14 mouse cellular contexts compared by ENCODE assay signal in genomic region chr10:77182804-77183331, GRCm38 (mm10). TPM values are rescaled to one million over a fixed set of nuclear protein-coding genes. Genes with fewer than 3 reads are reported as not detected.
A peak's percentile ranks its signal among the peaks of the same experiment; 100 is the strongest.
DNase-seq lines count a peak whose midpoint lies in the region; ATAC-seq and TF ChIP-seq lines count a peak whose summit lies in the region.
"Had no signal": no experiment of that assay in that cellular context is flagged by ENCODE, and none has a peak within 500 bp of the region (broad histone marks: within the 10 kb centered on the region; RNA-seq: fewer than 3 reads in every experiment).

No protein-coding gene starts in this region.

- 66% methylated on average over 3 of the region's 3 CpGs for WGBS in heart, embryonic 14.5 days
- WGBS in embryonic facial prominence, embryonic 14.5 days = 62% methylated on average over 3 of the region's 3 CpGs
- 66% methylated on average over 3 of the region's 3 CpGs for WGBS in stomach, postnatal 0 days

- peaks cover 11 to 12% of the 10 kb centered on the region in 2 experiments for H3K4me1 ChIP-seq in heart, embryonic 14.5 days (ENCODE audit: control insufficient read depth in 2 of 2, insufficient read depth in 2 of 2, low read length in 2 of 2)
- peaks cover 27% of the 10 kb centered on the region for H3K4me1 ChIP-seq in megakaryocyte, embryonic 14.5 days
- H3K4me1 ChIP-seq in embryonic facial prominence, embryonic 14.5 days (ENCODE audit: control insufficient read depth, insufficient read depth, low read length) = no peaks in the 10 kb centered on the region
- no peaks in the 10 kb centered on the region for H3K4me1 ChIP-seq in stomach, postnatal 0 days (replicated peaks; ENCODE audit: control insufficient read depth, insufficient read depth)
- H3K4me1 ChIP-seq: forebrain, embryonic 15.5 days; hindbrain, embryonic 15.5 days; neural tube, embryonic 13.5 days had no signal

- H3K9me3 ChIP-seq in heart, embryonic 14.5 days (ENCODE audit: control insufficient read depth, low read length) = no peaks in the 10 kb centered on the region
- H3K9me3 ChIP-seq in megakaryocyte, embryonic 14.5 days = peaks cover 9% of the 10 kb centered on the region
- H3K9me3 ChIP-seq in embryonic facial prominence, embryonic 14.5 days (ENCODE audit: control insufficient read depth, low read length) = no peaks in the 10 kb centered on the region
- H3K9me3 ChIP-seq in stomach, postnatal 0 days (ENCODE audit: control insufficient read depth, low read length) = no peaks in the 10 kb centered on the region
- H3K9me3 ChIP-seq: forebrain, embryonic 15.5 days; hindbrain, embryonic 15.5 days; neural tube, embryonic 13.5 days had no signal

- no peak for TF ChIP-seq CTCF in stomach, postnatal 0 days (IDR thresholded peaks at IDR 0.05; ENCODE audit: low read depth)

- no peak overlapping the region for H3K4me3 ChIP-seq in heart, embryonic 14.5 days (ENCODE audit: control insufficient read depth in 1 of 2, insufficient read depth in 1 of 2, low read depth in 1 of 2, low read length in 2 of 2)
- H3K4me3 ChIP-seq in megakaryocyte, embryonic 14.5 days (replicated peaks) = peak overlapping the region; percentile 71
- H3K4me3 ChIP-seq in embryonic facial prominence, embryonic 14.5 days (ENCODE audit: low read depth, low read length) = no peak overlapping the region
- no peak overlapping the region for H3K4me3 ChIP-seq in stomach, postnatal 0 days (ENCODE audit: low read depth, low read length)
- H3K4me3 ChIP-seq: forebrain, embryonic 15.5 days; hindbrain, embryonic 15.5 days; layer of hippocampus, adult 2 months; neural tube, embryonic 13.5 days had no signal

- intact Hi-C loops in heart, postnatal 10 days (cut with DNase I) = no loop called here
- intact Hi-C loops in left cerebral cortex, postnatal 10 days (cut with DNase I) = no loop called here

- no peak overlapping the region for H3K9ac ChIP-seq in heart, embryonic 14.5 days (ENCODE audit: low read length)
- no peak overlapping the region for H3K9ac ChIP-seq in embryonic facial prominence, embryonic 14.5 days (ENCODE audit: low read depth, low read length)
- H3K9ac ChIP-seq in stomach, postnatal 0 days (ENCODE audit: low read length) = no peak overlapping the region
- H3K9ac ChIP-seq: forebrain, embryonic 15.5 days; hindbrain, embryonic 15.5 days; neural tube, embryonic 13.5 days had no signal

- no peaks in the 10 kb centered on the region for H3K27me3 ChIP-seq in heart, embryonic 14.5 days (ENCODE audit: control insufficient read depth, insufficient read depth, low read length)
- H3K27me3 ChIP-seq in megakaryocyte, embryonic 14.5 days (replicated peaks) = no peaks in the 10 kb centered on the region
- H3K27me3 ChIP-seq in embryonic facial prominence, embryonic 14.5 days (replicated peaks; ENCODE audit: control insufficient read depth, insufficient read depth, low read length) = no peaks in the 10 kb centered on the region
- no peaks in the 10 kb centered on the region for H3K27me3 ChIP-seq in stomach, postnatal 0 days (ENCODE audit: control insufficient read depth, insufficient read depth, low read length)
- H3K27me3 ChIP-seq: forebrain, embryonic 15.5 days; hindbrain, embryonic 15.5 days; neural tube, embryonic 13.5 days had no signal

- H3K27ac ChIP-seq in heart, embryonic 14.5 days (replicated peaks in 1 of 2; ENCODE audit: control insufficient read depth in 1 of 2, insufficient read depth in 1 of 2, low read depth in 2 of 2, low read length in 2 of 2) = peak overlapping the region; percentile 38 to 57; a peak in 3 of 4 replicates
- no peak overlapping the region for H3K27ac ChIP-seq in embryonic facial prominence, embryonic 14.5 days (replicated peaks; ENCODE audit: low read depth, low read length)
- no peak overlapping the region for H3K27ac ChIP-seq in stomach, postnatal 0 days (replicated peaks)
- H3K27ac ChIP-seq: forebrain, embryonic 15.5 days; hindbrain, embryonic 15.5 days; layer of hippocampus, adult 2 months; neural tube, embryonic 13.5 days had no signal

- ATAC-seq in heart, embryonic 14.5 days (ENCODE audit: insufficient number of reproducible peaks, insufficient read depth, low FRiP score, low read depth) = peak; percentile 66; the same call in 1 of the 2 replicates
- ATAC-seq in megakaryocyte, adult 5-6 weeks (ENCODE audit: poor library complexity, severe bottlenecking) = no peak
- 0 out of 2 replicates have a peak, but pooled peaks have one; percentile 55 for ATAC-seq in embryonic facial prominence, embryonic 14.5 days (ENCODE audit: low read depth)
- 0 out of 2 replicates have a peak, but pooled peaks have one; percentile 26 for ATAC-seq in stomach, postnatal 0 days (ENCODE audit: low FRiP score, low TSS enrichment)
- ATAC-seq: forebrain, embryonic 15.5 days had no signal

- no peaks in the 10 kb centered on the region for H3K36me3 ChIP-seq in heart, embryonic 14.5 days (ENCODE audit: control insufficient read depth, insufficient read depth, low read length)
- peaks cover 8% of the 10 kb centered on the region for H3K36me3 ChIP-seq in megakaryocyte, embryonic 14.5 days (replicated peaks; ENCODE audit: low read length)
- H3K36me3 ChIP-seq in embryonic facial prominence, embryonic 14.5 days (ENCODE audit: control insufficient read depth, insufficient read depth, low read length) = no peaks in the 10 kb centered on the region
- no peaks in the 10 kb centered on the region for H3K36me3 ChIP-seq in stomach, postnatal 0 days (ENCODE audit: control insufficient read depth, insufficient read depth, low read length)
- H3K36me3 ChIP-seq: forebrain, embryonic 15.5 days; hindbrain, embryonic 15.5 days; neural tube, embryonic 13.5 days had no signal

- DNase-seq in heart, postnatal 10 days = no peak
- no peak for DNase-seq in embryonic facial prominence, embryonic 14.5 days (ENCODE audit: low spot score)
- no peak for DNase-seq in stomach, postnatal 0 days (ENCODE audit: low spot score)
- no peak for DNase-seq in layer of hippocampus, adult 9-11 months
- no peak for DNase-seq in left cerebral cortex, postnatal 10 days (ENCODE audit: extremely low spot score in 1 of 2, low spot score in 2 of 2)
- DNase-seq: cerebellum, postnatal 36 days; right cerebral cortex, postnatal 4 days had no signal

- H3K4me2 ChIP-seq in heart, embryonic 14.5 days (ENCODE audit: low read length) = no peak overlapping the region
- H3K4me2 ChIP-seq in embryonic facial prominence, embryonic 14.5 days (ENCODE audit: low read depth, low read length) = no peak overlapping the region
- H3K4me2 ChIP-seq in stomach, postnatal 0 days (replicated peaks; ENCODE audit: low read depth) = no peak overlapping the region
- H3K4me2 ChIP-seq: forebrain, embryonic 15.5 days; hindbrain, embryonic 15.5 days; neural tube, embryonic 13.5 days had no signal

- TF ChIP-seq EP300 in stomach, postnatal 0 days (optimal IDR thresholded peaks at IDR 0.05) = no peak

RNA-seq across cellular contexts. Expression of gene Col18a1, which starts 16.5 kb away (rescaled TPM):
- 93.5 and 102 TPM in 2 replicates for polyA plus RNA-seq in heart, embryonic 14.5 days (2014; fragmentation: Nextera tagmentation; extraction: Ambion mirVana)
- total RNA-seq in heart, postnatal 10 days (2021) = 10 to 100 TPM; 49.9 to 53.2 TPM
- polyA plus RNA-seq in megakaryocyte, embryonic 14.5 days (2012; ENCODE audit: insufficient read depth, low replicate concordance) = 946 and 2,951 TPM in 2 replicates
- total RNA-seq in megakaryocyte, adult 5-6 weeks (2015) = 0.09 TPM in 1 of 2 replicates, not detected in the other
- total RNA-seq in megakaryocyte, adult 5-6 weeks (2017) = not detected in 2 replicates
- 77.8 and 94.5 TPM in 2 replicates for polyA plus RNA-seq in embryonic facial prominence, embryonic 14.5 days (2014; fragmentation: Nextera tagmentation; extraction: Ambion mirVana)
- polyA plus RNA-seq in stomach, postnatal 0 days (2015; fragmentation: Nextera tagmentation; extraction: Ambion mirVana) = 26.3 and 26.6 TPM in 2 replicates
- 10 to 100 TPM; 12.5 to 13.4 TPM for total RNA-seq in left cerebral cortex, postnatal 10 days (2021)

Comparison
In these comparisons a context has a peak if more than half of its experiments do, and no peak if none do; other contexts are left out.
1. H3K27ac ChIP-seq: peak in heart, embryonic 14.5 days (2 of 2); none in embryonic facial prominence, embryonic 14.5 days (single experiment) and stomach, postnatal 0 days (single experiment).